Mouse (Mus musculus) lung, postnatal 0 days (tissue): ENCODE results near the gene Abcc9. TPM values are rescaled to one million over a fixed set of nuclear protein-coding genes. Genes with fewer than 3 reads are reported as not detected.
A peak's percentile ranks its signal among the peaks of the same experiment; 100 is the strongest.

Experiments used
- ATAC-seq: fragments of 200-750 bp; cut with Nextera tagmentation; 2 replicates; pipeline ENCODE4 v1.8.0; 2017; ENCODE audit warnings: moderate library complexity
- DNase-seq: peaks from one replicate; pipeline ENCODE4 v3.0.0-alpha.2; 2016; ENCODE audit warnings: low spot score
- H3K27ac ChIP-seq: fragments of 300-500 bp; sonication (generic); 2 replicates; pipeline ENCODE4 v1.5.1; 2014; ENCODE audit warnings: antibody characterized with exemption, mild to moderate bottlenecking, low read length, mixed read lengths
- H3K27me3 ChIP-seq: fragments of 300-500 bp; sonication (generic); replicated peaks from 2 replicates; pipeline ENCODE4 v1.6.1; 2014; ENCODE audit warnings: low read length, mixed read lengths; ENCODE audit not compliant: insufficient read depth
- H3K36me3 ChIP-seq: fragments of 300-500 bp; sonication (generic); 2 replicates; pipeline ENCODE4 v1.6.1; 2014; ENCODE audit warnings: low read length, mixed read lengths; ENCODE audit not compliant: insufficient read depth
- H3K4me1 ChIP-seq: fragments of 300-500 bp; sonication (generic); 2 replicates; pipeline ENCODE4 v1.6.1; 2014; ENCODE audit warnings: antibody characterized with exemption, low read depth, low read length, mixed read lengths; ENCODE audit not compliant: insufficient read depth
- H3K4me2 ChIP-seq: fragments of 300-500 bp; sonication (generic); replicated peaks from 2 replicates; pipeline ENCODE4 v1.6.1; 2014; ENCODE audit warnings: low read depth, mild to moderate bottlenecking, low read length, moderate library complexity, mixed read lengths
- H3K4me3 ChIP-seq: fragments of 300-500 bp; sonication (generic); 2 replicates; pipeline ENCODE4 v1.5.1; 2014; ENCODE audit warnings: low read depth, low read length
- H3K9ac ChIP-seq: fragments of 300-500 bp; sonication (generic); replicated peaks from 2 replicates; pipeline ENCODE4 v1.6.1; 2014; ENCODE audit warnings: low read depth, mild to moderate bottlenecking
- H3K9me3 ChIP-seq: fragments of 300-500 bp; sonication (generic); 2 replicates; pipeline ENCODE4 v1.6.1; 2016; ENCODE audit warnings: low read length, mixed read lengths
- CTCF ChIP-seq: IDR thresholded peaks from 2 replicates; pipeline ENCODE4 v1.5.1; 2016; ENCODE audit warnings: antibody characterized with exemption, mild to moderate bottlenecking
- EP300 ChIP-seq: IDR thresholded peaks from 2 replicates; pipeline ENCODE4 v1.6.1; 2016; ENCODE audit warnings: antibody characterized with exemption, mild to moderate bottlenecking, control low read depth
- WGBS: fragments of 180-500 bp; shearing (Covaris S2); extraction: QIAGEN DNeasy Blood & Tissue Kit; methylation state at CpG from one replicate; pipeline ENCODE4 v1.1.7; 2014; 5-methylcytosine and 5-hydroxymethylcytosine counted together
- polyA plus RNA-seq: library from polyadenylated mRNA; unstranded; fragments of >200 nt; fragmentation: Nextera tagmentation; extraction: Ambion mirVana; gene quantifications from 2 replicates; pipeline ENCODE4 v1.2.1, GENCODE M21; 2015

Gene Abcc9
- polyA plus RNA-seq, 1 experiment from 2014 or later, result 2.4 TPM

GRCm38 (mm10) chr6:142612366-142612765, 89.7 kb downstream of the Abcc9 start:
- H3K4me1 ChIP-seq, result no peaks in the 10 kb centered on the region
- H3K27me3 ChIP-seq, result no peaks in the 10 kb centered on the region
- no peak overlapping the region for H3K27ac ChIP-seq
- TF ChIP-seq CTCF (no peak), EP300 (no peak)
- no peak overlapping the region for H3K4me2 ChIP-seq
- H3K36me3 ChIP-seq, result no peaks in the 10 kb centered on the region
- no peaks in the 10 kb centered on the region for H3K9me3 ChIP-seq
- ATAC-seq, result no peak
- H3K9ac ChIP-seq, result no peak overlapping the region
- no peak for DNase-seq
- 79% methylated on average over 8 of the region's 8 CpGs for WGBS
- no peak overlapping the region for H3K4me3 ChIP-seq

DNA sequence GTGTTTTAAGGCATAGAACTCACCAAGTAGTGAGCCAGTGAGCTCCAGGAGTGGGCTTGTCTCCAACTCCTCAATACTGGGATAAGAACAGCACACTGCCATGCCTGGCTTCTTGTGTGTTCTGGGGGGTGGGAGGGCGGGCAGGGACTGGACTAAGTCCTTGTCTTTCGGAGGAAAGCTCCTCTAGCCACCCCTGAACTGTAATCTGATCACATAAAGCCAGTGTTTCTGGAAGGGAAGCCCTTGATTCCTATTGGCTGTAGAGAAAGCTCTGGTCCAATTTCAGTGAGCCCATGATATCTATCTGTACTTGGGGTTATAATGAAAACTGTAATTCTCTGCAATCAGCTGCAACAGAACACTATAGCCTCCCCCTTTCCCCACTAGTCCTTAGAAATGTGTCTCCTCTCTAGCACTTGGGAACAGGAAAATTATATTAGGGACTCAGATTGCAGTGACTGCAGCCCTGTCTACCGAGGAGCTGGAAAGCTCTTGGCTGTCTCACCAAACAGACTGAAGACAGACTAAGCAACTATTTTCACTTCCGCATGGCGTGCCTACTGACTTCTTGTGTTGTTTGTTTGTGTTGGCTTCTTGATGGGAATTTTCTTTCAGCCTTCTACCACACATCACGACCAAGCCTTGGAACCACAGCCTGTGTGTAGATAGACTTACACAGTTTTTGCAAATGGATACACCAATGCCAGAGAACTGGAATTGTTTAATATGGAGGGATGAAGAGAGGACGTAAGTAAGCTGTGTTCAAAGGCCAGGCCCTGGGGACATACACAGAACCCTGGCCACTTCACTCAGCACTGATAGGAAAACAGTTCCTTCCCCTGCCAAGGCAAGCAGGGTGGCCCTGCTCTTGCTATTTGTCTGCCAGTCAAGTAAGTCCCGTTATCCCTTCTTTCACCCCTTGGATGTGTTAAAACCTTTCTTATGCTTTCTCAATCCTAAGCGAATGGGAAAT, 92.4 kb downstream of the Abcc9 start:
- H3K27me3 ChIP-seq, result no peaks in the 10 kb centered on the region
- no peak for TF ChIP-seq CTCF
- TF ChIP-seq EP300, result no peak
- no peaks in the 10 kb centered on the region for H3K36me3 ChIP-seq
- no peak overlapping the region for H3K27ac ChIP-seq
- H3K4me3 ChIP-seq, result no peak overlapping the region
- H3K9ac ChIP-seq, result no peak overlapping the region
- H3K9me3 ChIP-seq, result no peaks in the 10 kb centered on the region
- peak; percentile 18 for ATAC-seq
- no peak for DNase-seq
- H3K4me2 ChIP-seq, result no peak overlapping the region
- no peaks in the 10 kb centered on the region for H3K4me1 ChIP-seq
- WGBS, result 52% methylated on average over 9 of the region's 9 CpGs

DNA sequence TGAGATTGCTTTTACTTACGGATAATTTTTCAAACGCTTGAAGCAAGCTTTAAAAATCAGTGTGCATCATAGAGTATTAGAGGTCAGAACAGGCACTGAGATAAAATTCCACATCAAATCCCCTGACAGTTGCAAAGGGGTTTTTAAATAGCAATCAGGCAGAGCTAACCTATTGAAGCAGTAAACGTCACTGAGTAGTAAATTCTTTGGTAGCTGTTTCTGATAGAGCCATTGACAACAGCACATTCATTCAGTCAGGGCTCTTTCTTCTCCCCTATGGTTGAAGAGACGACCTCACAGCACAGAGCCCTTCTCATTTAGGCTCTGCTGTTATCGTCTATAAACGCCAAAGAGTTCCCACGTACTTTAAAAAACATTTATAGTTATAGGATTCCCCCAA, 95.0 kb downstream of the Abcc9 start:
- H3K4me3 ChIP-seq, result no peak overlapping the region
- no peak overlapping the region for H3K27ac ChIP-seq
- H3K4me2 ChIP-seq, result no peak overlapping the region
- DNase-seq, result no peak
- no peak overlapping the region for H3K9ac ChIP-seq
- no peaks in the 10 kb centered on the region for H3K4me1 ChIP-seq
- no peaks in the 10 kb centered on the region for H3K36me3 ChIP-seq
- no peaks in the 10 kb centered on the region for H3K9me3 ChIP-seq
- no peak for ATAC-seq
- WGBS, result 65% methylated on average over 7 of the region's 7 CpGs
- TF ChIP-seq CTCF (no peak), EP300 (no peak)
- no peaks in the 10 kb centered on the region for H3K27me3 ChIP-seq

- Histone ChIP-seq H3K27me3 (no peaks in the 10 kb centered on the region), H3K4me3 (no peak overlapping the region), H3K4me2 (no peak overlapping the region), H3K9ac (no peak overlapping the region), H3K36me3 (no peaks in the 10 kb centered on the region), H3K9me3 (no peaks in the 10 kb centered on the region), H3K27ac (no peak overlapping the region), H3K4me1 (no peaks in the 10 kb centered on the region)
- WGBS, result 70% methylated on average over 6 of the region's 6 CpGs
- no peak for TF ChIP-seq EP300
- no peak for TF ChIP-seq CTCF
- ATAC-seq (no peak), DNase-seq (no peak)
Measured at GRCm38 (mm10) chr6:142602772-142603171, 99.3 kb downstream of the Abcc9 start.

DNA sequence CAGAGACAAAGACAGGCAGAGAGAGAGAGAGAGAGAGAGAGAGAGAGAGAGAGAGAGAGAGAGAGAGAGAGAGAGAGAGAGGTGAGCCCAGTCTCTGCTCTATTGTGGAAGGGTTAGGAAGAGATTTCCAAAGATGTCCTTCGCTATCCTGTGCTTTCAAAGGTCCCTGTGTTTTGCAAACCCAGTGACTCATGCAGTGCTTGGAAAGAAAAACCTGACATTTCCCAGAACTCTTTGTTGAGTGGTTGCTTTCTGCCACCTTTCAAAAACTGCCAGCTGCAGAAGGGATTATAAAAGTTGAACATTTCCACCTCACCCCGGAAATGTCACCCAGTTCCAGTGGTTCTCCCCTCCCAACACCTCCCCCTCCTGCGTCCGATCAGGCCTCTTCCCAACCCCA, 123.3 kb downstream of the Abcc9 start:
- Histone ChIP-seq H3K4me3 (no peak overlapping the region), H3K36me3 (no peaks in the 10 kb centered on the region), H3K9ac (no peak overlapping the region), H3K4me1 (no peaks in the 10 kb centered on the region), H3K27ac (no peak overlapping the region), H3K9me3 (no peaks in the 10 kb centered on the region), H3K27me3 (no peaks in the 10 kb centered on the region), H3K4me2 (no peak overlapping the region)
- no peak for ATAC-seq
- TF ChIP-seq CTCF, result no peak
- no peak for TF ChIP-seq EP300
- WGBS, result 68% methylated on average over 4 of the region's 4 CpGs
- no peak for DNase-seq

- no peak overlapping the region for H3K4me3 ChIP-seq
- WGBS, result 70% methylated on average over 6 of the region's 6 CpGs
- no peaks in the 10 kb centered on the region for H3K4me1 ChIP-seq
- no peak for ATAC-seq
- TF ChIP-seq CTCF, result no peak
- no peak for TF ChIP-seq EP300
- no peak overlapping the region for H3K9ac ChIP-seq
- no peak for DNase-seq
- H3K27me3 ChIP-seq, result no peaks in the 10 kb centered on the region
- H3K36me3 ChIP-seq, result no peaks in the 10 kb centered on the region
- H3K27ac ChIP-seq, result no peak overlapping the region
- H3K9me3 ChIP-seq, result no peaks in the 10 kb centered on the region
- no peak overlapping the region for H3K4me2 ChIP-seq
Measured at GRCm38 (mm10) chr6:142577801-142578200, 124.3 kb downstream of the Abcc9 start.
